Mouse (Mus musculus) heart, embryonic 14.5 days (tissue): ENCODE data around the gene Fv1. TPM values are rescaled to one million over a fixed set of nuclear protein-coding genes. Genes with fewer than 3 reads are reported as not detected.
"Not testable (repeated sequence)": the region's sequence is repeated elsewhere in the genome, so short reads cannot be mapped to it uniquely, and the experiment has no call there.

ENCODE experiments used
- ATAC-seq: fragments of 200-750 bp; cut with Nextera tagmentation; 2 replicates; pipeline ENCODE4 v1.8.0; 2017; ENCODE audit warnings: low read depth, moderate TSS enrichment; ENCODE audit not compliant: insufficient number of reproducible peaks, insufficient read depth, low FRiP score
- H3K27ac ChIP-seq, 2 experiments: fragments of 200-500 bp in 1 of 2; fragments of 300-500 bp in 1 of 2; sonication (generic) in 1 of 2; replicated peaks in 1 of 2; 2 replicates each; pipeline ENCODE4 v1.5.1; 2012 to 2014; ENCODE audit warnings: low read depth in 2 of 2, low read length in 2 of 2, control low read depth in 1 of 2, mild to moderate bottlenecking in 1 of 2, mixed read lengths in 1 of 2; ENCODE audit not compliant: control insufficient read depth in 1 of 2, insufficient read depth in 1 of 2
- H3K27me3 ChIP-seq: fragments of 300-500 bp; sonication (generic); 2 replicates; pipeline ENCODE4 v1.6.1; 2014; ENCODE audit warnings: mild to moderate bottlenecking, low read length, control low read depth; ENCODE audit not compliant: control insufficient read depth, insufficient read depth
- H3K36me3 ChIP-seq: fragments of 300-500 bp; sonication (generic); 2 replicates; pipeline ENCODE4 v1.6.1; 2014; ENCODE audit warnings: mild to moderate bottlenecking, control low read depth, low read length, mixed read lengths; ENCODE audit not compliant: control insufficient read depth, insufficient read depth
- H3K4me1 ChIP-seq, 2 experiments: fragments of 200-500 bp in 1 of 2; fragments of 300-500 bp in 1 of 2; sonication (generic) in 1 of 2; 2 replicates each; pipeline ENCODE4 v1.6.1; 2012 to 2014; ENCODE audit warnings: low read length in 2 of 2, control low read depth in 1 of 2, mixed read lengths in 1 of 2; ENCODE audit not compliant: control insufficient read depth in 2 of 2, insufficient read depth in 2 of 2
- H3K4me2 ChIP-seq: fragments of 300-500 bp; sonication (generic); 2 replicates; pipeline ENCODE4 v1.6.1; 2014; ENCODE audit warnings: mild to moderate bottlenecking, low read length
- H3K4me3 ChIP-seq, 2 experiments: fragments of 200-500 bp in 1 of 2; fragments of 300-500 bp in 1 of 2; sonication (generic) in 1 of 2; 2 replicates each; pipeline ENCODE4 v1.5.1; 2012 to 2014; ENCODE audit warnings: low read length in 2 of 2, mild to moderate bottlenecking in 2 of 2, control low read depth in 1 of 2, low read depth in 1 of 2, moderate library complexity in 1 of 2; ENCODE audit not compliant: control insufficient read depth in 1 of 2, insufficient read depth in 1 of 2
- H3K9ac ChIP-seq: fragments of 300-500 bp; sonication (generic); 2 replicates; pipeline ENCODE4 v1.6.1; 2014; ENCODE audit warnings: mild to moderate bottlenecking, low read length
- H3K9me3 ChIP-seq: fragments of 300-500 bp; sonication (generic); 2 replicates; pipeline ENCODE4 v1.6.1; 2016; ENCODE audit warnings: low read length, control low read depth; ENCODE audit not compliant: control insufficient read depth
- WGBS: fragments of 180-500 bp; shearing (Covaris S2); extraction: QIAGEN DNeasy Blood & Tissue Kit; methylation state at CpG from one replicate; pipeline ENCODE4 v1.1.7; 2014; 5-methylcytosine and 5-hydroxymethylcytosine counted together
- polyA plus RNA-seq: library from polyadenylated mRNA; unstranded; fragments of >200 nt; fragmentation: Nextera tagmentation; extraction: Ambion mirVana; gene quantifications from 2 replicates; pipeline ENCODE4 v1.2.1, GENCODE M21; 2014

Fv1 gene
- polyA plus RNA-seq, 1 experiment from 2014 or later = 8.8 TPM

DNA sequence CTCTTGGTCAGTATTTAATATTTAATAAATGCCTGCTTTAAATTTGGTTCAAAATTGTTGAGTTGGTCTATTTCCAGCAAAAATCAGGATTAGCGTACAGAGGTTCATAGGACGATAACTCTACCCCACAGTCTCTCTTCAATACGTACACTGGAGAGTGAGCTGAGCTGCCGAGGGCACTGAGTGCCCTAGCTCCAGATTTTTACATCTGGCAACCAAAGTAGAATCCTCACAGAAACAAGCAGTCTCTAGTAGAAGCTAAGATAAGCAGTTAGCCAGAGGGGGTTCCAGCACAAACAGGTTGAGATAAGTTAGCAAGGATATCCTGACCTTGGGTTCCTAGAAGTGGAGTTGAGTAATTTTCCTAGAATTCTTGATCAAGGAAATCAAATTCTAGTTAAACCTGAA lies 20.2 kb upstream of the Fv1 start:
- no peaks in the 10 kb centered on the region for H3K9me3 ChIP-seq
- H3K36me3 ChIP-seq = peaks cover 4% of the 10 kb centered on the region; the same call in 1 of the 2 replicates
- no peaks in the 10 kb centered on the region for H3K27me3 ChIP-seq
- H3K9ac ChIP-seq = peak overlapping the region; percentile 86
- peak overlapping the region; percentile 86 for H3K4me2 ChIP-seq
- WGBS = 5% methylated on average over 4 of the region's 4 CpGs
- H3K27ac ChIP-seq = peak overlapping the region; percentile 2 to 64; a peak in 2 of 4 replicates
- peak; percentile 66 for ATAC-seq
- H3K4me1 ChIP-seq = peaks cover 0 to 12% of the 10 kb centered on the region in 2 experiments; a peak in 1 of 4 replicates
- peak overlapping the region; percentile 91 to 100 for H3K4me3 ChIP-seq

DNA sequence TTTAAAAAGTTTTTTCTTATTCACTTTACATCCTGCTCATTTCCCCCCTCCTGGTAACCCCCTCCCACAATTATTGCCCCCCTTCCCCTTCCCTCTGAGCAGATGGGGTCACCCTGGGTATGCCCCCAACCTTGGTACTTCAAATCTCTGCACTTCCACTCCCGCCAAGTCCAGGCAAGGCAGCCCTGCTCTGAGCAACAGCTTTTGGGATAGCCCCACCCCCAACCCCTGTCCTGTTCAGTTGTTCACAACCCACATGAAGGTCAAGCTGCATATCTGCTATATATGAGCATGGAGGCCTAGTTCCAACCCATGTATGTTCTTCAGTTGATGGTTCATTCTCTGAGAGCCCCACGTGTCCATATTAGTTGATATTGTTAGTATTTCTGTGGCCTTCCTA lies 18.0 kb upstream of the Fv1 start:
- Histone ChIP-seq H3K9ac (no peak overlapping the region), H3K4me2 (no peak overlapping the region), H3K9me3 (no peaks in the 10 kb centered on the region), H3K4me1 (peaks cover 0 to 12% of the 10 kb centered on the region in 2 experiments; a peak in 1 of 4 replicates), H3K27ac (no peak overlapping the region), H3K36me3 (no peaks in the 10 kb centered on the region), H3K27me3 (no peaks in the 10 kb centered on the region), H3K4me3 (no peak overlapping the region)
- ATAC-seq = peak; percentile 24; the same call in 1 of the 2 replicates
- WGBS = 73% methylated on average over 2 of the region's 2 CpGs

GRCm38 (mm10) chr4:147862051-147862450 lies 6.7 kb upstream of the Fv1 start:
- no peak overlapping the region for H3K4me2 ChIP-seq
- H3K9me3 ChIP-seq = no peaks in the 10 kb centered on the region
- H3K4me1 ChIP-seq = no peaks in the 10 kb centered on the region
- no peak for ATAC-seq
- H3K4me3 ChIP-seq = no peak overlapping the region
- peaks cover 55% of the 10 kb centered on the region for H3K36me3 ChIP-seq
- H3K27me3 ChIP-seq = no peaks in the 10 kb centered on the region
- no peak overlapping the region for H3K27ac ChIP-seq
- no peak overlapping the region for H3K9ac ChIP-seq
- WGBS = 78% methylated on average over 3 of the region's 3 CpGs

- peaks cover 52% of the 10 kb centered on the region for H3K36me3 ChIP-seq
- no peaks in the 10 kb centered on the region for H3K9me3 ChIP-seq
- peaks cover 8 to 20% of the 10 kb centered on the region in 2 experiments for H3K4me1 ChIP-seq
- no peak overlapping the region for H3K4me3 ChIP-seq
- no peaks in the 10 kb centered on the region for H3K27me3 ChIP-seq
- 92% methylated on average over 6 of the region's 6 CpGs for WGBS
- ATAC-seq = no peak
- H3K9ac ChIP-seq = no peak overlapping the region
- no peak overlapping the region for H3K4me2 ChIP-seq
- no peak overlapping the region for H3K27ac ChIP-seq
These were observed 3.1 kb upstream of the Fv1 start for GRCm38 (mm10) chr4:147865651-147866050.

DNA sequence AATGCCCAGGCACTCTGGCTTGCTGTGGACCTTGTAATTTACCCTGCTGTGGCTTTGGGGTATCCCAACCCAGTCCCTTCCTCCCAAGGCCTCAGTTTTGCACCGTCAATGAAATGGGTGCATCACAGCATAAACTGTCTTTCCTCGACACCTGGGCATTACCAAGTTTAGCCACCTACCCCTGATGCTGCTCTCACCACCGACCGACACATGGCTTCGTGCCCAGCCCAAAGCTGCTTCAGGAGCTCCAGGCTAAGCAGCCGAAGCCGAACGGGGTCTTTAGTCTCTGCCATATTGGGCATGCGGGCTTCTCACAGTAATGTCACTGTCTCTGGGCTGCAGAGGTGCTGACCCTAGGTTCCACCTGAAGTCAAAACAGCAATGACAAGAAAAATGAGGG lies 2.7 kb upstream of the Fv1 start:
- peaks cover 50% of the 10 kb centered on the region for H3K36me3 ChIP-seq

GRCm38 (mm10) chr4:147866793-147867192 lies 2.0 kb upstream of the Fv1 start:
- H3K36me3 ChIP-seq = peaks cover 46% of the 10 kb centered on the region
- H3K4me1 ChIP-seq = peaks cover 8 to 22% of the 10 kb centered on the region in 2 experiments
- not testable (repeated sequence) for ATAC-seq, H3K27me3 ChIP-seq, H3K4me3 ChIP-seq, H3K9ac ChIP-seq, H3K4me2 ChIP-seq, H3K27ac ChIP-seq, H3K9me3 ChIP-seq
- 33% methylated on average over 3 of the region's 3 CpGs for WGBS

More for the DNA sequence above, 2.7 kb upstream of the Fv1 start:
- 92% methylated on average over 9 of the region's 9 CpGs for WGBS
- ATAC-seq = no peak
- H3K9me3 ChIP-seq = no peaks in the 10 kb centered on the region
- H3K27ac ChIP-seq = no peak overlapping the region
- H3K4me3 ChIP-seq = no peak overlapping the region
- H3K4me2 ChIP-seq = no peak overlapping the region
- no peaks in the 10 kb centered on the region for H3K27me3 ChIP-seq
- no peak overlapping the region for H3K9ac ChIP-seq
- peaks cover 8 to 22% of the 10 kb centered on the region in 2 experiments for H3K4me1 ChIP-seq

GRCm38 (mm10) chr4:147867563-147868449 lies 973 bp upstream of the Fv1 start:
- no peak for ATAC-seq
- H3K36me3 ChIP-seq = peaks cover 46% of the 10 kb centered on the region
- peaks cover 8 to 22% of the 10 kb centered on the region in 2 experiments for H3K4me1 ChIP-seq
- 7% methylated on average over 22 of the region's 22 CpGs for WGBS
- H3K4me2 ChIP-seq = peak overlapping the region; percentile 69
- peak overlapping the region; percentile 78 to 84 for H3K27ac ChIP-seq
- H3K27me3 ChIP-seq = no peaks in the 10 kb centered on the region
- H3K9ac ChIP-seq = peak overlapping the region; percentile 78
- peak overlapping the region; percentile 77 to 98 for H3K4me3 ChIP-seq
- no peaks in the 10 kb centered on the region for H3K9me3 ChIP-seq
